Mouse (Mus musculus): Measurements from ENCODE around the gene Tppp.
"Not testable (repeated sequence)": the region's sequence is repeated elsewhere in the genome, so short reads cannot be mapped to it uniquely, and the experiment has no call there.

Tppp gene

DNA sequence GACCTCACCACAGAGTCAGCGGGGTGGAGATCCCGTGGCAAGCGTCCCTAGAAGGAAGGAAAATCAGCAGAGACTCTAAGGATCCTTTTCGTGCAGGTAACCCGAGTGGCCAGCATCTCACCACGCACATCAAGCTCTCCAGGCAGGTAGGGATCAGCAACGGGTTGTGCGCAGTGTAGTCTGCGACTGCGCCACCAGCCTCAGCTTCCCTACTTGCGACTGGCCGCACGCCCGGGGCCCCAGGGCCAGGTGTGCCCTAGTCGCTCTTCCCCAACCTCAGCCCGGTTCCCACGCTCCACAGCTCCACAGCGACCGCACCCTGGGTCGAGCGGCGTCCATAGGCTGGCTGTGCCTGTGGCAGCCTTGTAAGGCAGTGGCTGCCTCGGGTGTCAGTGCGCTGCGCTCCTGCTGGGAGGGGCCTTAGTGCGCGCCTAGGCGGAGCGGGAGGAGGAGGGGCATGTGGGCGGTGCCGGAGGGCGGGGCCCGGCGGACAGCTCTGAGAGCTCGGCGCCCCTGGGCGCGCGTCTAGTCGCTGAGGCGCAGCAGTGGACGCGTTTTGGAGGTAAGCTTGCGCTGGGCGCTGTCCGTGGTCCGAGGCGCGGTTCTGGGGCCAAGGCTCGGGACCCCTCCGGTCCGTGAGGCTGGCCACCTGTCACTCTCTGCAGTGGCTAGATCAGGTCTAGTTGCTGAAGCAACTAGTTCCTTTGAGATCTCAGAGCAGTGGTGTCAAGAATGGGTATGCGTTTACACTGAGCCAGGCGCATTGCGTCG lies at the start of gene Tppp:
TSS of gene Tppp (plus strand) at position 460 of the 771 bp plus-strand sequence.
- in situ Hi-C loops (cut with MboI) = no loop called here

- in situ Hi-C loops (cut with MboI) = no loop called here
Measured at GRCm38 (mm10) chr13:73960117-73960652, 49.0 kb upstream of the Tppp start.

DNA sequence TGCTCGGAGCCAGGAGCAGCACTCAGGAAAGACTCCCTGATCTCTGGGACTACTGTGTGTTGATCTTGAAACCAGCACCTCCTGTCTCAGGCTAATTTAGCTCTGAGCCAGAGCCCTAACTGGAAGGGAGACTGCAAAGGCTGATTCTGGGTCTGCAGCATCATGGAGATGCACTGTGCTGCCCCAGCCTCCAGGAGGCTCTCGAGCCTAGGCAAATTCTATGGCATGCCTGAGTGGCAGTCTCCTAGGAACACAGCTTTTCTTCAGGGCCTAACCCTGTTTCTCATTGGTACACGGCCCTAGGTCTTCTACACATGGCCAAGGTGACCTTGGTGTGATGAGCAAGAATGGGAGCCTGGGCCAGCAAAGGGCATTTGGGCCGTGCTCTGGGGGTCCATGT lies 48.0 kb upstream of the Tppp start:
- in situ Hi-C loops (cut with MboI) = no loop called here

DNA sequence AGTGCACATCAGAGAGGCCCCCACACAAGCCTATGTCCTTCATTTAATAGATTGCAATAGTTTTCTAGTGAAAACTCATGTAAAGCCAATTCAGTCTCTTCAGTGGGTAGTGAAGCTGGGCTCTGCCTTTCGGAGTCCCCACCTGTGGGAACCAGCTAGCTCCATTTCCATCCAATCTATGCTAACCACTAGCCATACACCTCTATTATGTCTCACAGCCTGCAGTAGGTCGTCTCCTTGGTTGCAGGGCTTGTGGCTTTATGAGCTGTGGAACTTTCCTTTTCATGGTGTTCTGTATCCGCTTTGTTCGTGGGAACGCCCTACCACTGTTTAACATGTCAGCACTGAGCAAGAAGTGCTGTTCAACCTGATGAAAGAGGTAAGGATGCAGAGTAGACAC lies 45.7 kb upstream of the Tppp start, which contains the start of gene Zdhhc11:
TSS of gene Zdhhc11 (plus strand) at position 301 of the 400 bp plus-strand sequence.
- in situ Hi-C loops (cut with MboI) = no loop called here

DNA sequence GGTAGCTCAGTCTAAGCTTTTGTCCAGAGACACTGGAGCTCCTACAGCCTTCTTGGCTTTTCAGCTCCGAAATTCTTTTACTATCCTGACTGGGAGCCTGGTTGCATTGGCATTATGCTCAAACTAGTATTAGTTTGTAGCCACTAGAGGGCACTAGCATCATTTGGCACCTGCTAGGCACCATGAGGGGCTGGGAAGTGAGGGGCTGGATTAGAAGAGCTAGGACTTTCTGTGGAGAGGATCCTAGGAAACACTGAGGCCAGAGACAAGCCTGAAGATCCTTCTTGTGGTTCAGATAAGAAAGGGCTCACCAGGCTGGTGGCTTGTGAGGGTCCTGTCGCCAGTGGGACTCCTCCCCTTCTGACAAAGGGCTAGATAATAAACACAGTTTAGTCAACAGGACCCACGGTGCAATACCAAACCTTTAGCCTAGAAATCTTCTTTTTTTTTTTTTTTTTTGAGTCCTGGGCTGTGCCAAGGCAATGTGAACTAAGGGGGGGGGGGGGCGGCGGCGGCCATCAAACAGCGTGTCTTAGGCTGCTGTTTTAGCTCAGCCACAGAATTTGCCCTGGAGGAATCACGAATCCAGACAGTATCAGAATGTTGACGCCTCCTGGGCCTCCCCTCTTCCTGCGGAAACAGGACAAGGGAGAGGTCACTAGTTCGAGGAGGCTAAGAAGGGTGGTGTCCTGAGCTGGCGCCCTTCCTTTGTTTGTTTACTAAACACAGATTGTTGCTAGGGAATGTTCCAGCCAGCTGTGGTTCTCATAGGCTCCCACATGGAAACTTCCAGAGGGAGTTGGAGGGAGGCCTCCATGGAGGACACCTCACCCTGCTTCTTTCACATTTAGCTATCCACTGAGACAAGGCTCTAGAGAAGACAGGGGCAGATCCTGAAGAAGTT lies 38.4 kb upstream of the Tppp start:
- in situ Hi-C loops (cut with MboI) = no loop called here

GRCm38 (mm10) chr13:73974523-73974922 lies 34.7 kb upstream of the Tppp start:
- in situ Hi-C loops (cut with MboI) = no loop called here

DNA sequence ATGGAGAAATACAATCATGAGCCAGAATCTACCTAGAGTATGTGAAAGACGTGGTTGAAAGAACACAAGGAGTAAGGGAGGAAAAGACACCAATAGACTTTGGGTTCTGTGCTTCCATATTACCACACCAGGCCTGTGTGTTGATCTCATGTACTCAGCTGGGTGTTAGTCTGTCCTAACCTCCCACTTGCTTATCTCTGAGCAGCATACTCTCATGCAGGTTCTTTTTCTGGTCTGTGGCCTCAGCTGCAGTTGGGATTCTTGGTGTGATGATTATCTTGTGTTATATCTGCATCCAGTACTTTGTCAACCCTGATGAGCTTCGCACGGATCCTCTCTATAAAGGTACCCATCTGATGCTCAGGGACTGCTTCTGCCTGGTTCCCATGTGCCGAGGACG lies 32.3 kb upstream of the Tppp start:
- in situ Hi-C loops (cut with MboI) = no loop called here

GRCm38 (mm10) chr13:73990325-73990724 lies 18.9 kb upstream of the Tppp start:
- in situ Hi-C loops (cut with MboI) = no loop called here

DNA sequence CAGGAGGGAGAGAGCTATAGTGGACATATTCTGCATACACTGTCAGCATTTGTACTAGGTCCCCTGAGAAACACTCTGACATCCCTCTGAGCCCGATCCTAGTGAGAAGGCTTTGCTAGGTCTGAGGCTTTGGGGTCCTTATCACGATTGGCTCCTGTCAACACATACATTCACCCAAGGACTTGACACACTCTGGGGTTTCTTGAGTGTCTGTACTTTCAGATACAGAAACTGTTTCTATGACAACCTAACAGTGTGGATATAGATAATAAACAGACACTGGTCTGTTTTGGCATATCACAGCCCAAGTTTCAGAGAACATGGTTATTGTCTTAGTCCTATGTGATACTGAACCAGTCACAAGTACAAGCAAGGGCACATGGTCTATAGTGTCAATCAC lies 18.4 kb upstream of the Tppp start:
- in situ Hi-C loops (cut with MboI) = no loop called here

GRCm38 (mm10) chr13:73991267-73991666 lies 17.9 kb upstream of the Tppp start:
- in situ Hi-C loops (cut with MboI) = no loop called here

DNA sequence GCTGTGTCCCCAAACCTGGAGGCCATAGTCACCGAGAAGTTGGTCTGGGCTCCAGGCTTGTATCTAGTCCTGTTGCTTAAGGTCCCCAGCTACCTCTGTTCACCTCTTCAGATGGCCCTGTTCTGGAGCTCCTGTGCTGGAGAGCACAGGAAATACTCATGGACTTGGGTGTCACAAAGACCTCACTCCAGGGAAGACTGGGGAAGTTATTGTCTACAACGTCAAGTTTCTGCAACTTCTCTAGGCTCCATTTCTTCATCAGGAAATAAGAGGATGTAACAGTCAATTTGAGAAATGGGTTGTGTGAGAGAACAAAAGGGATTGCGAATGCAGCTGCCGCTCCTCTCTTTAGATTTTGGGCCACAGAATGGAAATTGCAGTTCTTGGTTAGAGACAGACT lies 12.8 kb upstream of the Tppp start:
- in situ Hi-C loops (cut with MboI) = no loop called here

DNA sequence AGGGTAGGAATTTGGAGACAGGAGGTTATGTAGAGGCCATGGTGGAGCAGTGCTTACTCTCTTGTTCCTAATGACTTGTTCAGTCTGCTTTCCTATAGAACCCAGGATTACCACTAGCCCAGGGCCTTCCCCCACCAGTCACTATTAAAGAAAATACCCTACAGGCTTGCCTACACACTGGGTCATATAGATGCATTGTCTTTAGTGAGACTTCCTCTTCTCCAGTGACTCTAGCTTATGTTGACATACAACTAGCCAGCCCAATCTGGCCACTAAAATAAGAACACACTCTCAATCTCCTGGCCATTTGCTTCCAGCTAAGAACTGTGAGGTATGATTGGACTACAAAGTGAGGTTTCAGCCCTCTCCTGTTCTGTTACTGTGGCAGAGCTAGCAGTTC lies 8.7 kb upstream of the Tppp start:
- in situ Hi-C loops (cut with MboI) = no loop called here

GRCm38 (mm10) chr13:74000961-74001360 lies 8.2 kb upstream of the Tppp start:
- in situ Hi-C loops (cut with MboI) = no loop called here

DNA sequence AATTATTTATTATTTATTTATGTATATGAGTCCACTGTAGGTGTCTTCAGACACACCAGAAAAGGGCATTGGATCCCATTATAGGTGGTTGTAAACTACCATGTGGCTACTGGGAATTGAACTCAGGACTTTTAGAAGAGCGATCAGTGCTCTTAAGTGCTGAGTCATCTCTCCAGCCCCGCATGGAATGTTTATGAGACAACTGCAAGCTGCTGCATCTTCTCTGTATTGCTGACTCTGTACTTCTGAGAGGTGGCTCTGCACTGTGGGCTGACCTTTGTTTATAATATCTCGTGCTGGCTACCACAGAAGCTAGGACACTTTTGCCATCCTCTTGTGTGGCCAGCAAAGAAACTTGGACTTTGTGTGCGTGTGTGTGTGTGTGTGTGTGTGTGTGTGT lies 7.7 kb upstream of the Tppp start:
- in situ Hi-C loops (cut with MboI) = no loop called here

GRCm38 (mm10) chr13:74006881-74007280 lies 2.3 kb upstream of the Tppp start:
- in situ Hi-C loops (cut with MboI) = not testable (repeated sequence)

GRCm38 (mm10) chr13:74008216-74008615 lies 991 bp upstream of the Tppp start:
- in situ Hi-C loops (cut with MboI) = not testable (repeated sequence)

- in situ Hi-C loops (cut with MboI) = no loop called here
Measured at GRCm38 (mm10) chr13:74009791-74010614, 796 bp downstream of the Tppp start.

DNA sequence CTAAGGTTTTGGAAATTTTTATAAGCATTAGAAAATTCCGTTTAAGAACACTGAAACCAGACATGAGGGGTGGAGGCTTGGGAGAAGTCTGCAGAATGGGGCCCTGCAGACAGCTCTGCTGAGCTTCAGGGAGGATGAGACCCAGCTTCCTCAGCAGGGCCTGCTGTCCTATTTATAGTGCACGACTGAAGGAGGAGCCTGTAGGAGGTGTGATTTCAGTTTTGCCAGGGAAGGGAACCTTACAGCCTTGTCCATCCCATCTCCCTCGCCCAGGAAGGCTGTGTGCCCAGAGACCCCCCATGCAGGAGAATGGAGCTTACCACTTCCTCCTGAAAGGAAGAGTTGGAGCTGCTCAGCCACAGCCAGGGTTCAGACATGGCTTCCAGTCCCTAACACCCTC lies 1.5 kb downstream of the Tppp start:
- in situ Hi-C loops (cut with MboI) = no loop called here

GRCm38 (mm10) chr13:74015908-74016307 lies 6.7 kb downstream of the Tppp start:
- in situ Hi-C loops (cut with MboI) = no loop called here

DNA sequence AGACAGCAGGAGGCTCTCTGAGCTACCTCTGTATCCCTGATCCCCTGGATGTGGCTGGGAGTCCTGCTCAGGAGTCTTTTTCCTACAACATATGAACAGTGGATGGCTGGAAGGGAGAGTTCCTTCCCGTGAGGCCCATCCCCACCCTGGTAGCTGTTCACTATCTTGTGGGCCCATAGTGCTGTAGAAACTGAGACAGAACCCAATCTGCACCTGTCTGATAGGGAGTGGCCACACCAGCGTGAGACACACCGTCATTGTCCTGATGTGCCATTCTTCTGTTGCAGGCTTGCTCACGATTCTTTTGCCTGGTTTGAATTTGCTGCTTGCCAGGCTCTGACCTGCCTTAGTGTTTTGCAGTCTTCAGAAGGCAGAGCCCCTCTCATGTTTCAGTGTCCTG lies 8.2 kb downstream of the Tppp start:
- in situ Hi-C loops (cut with MboI) = no loop called here

- in situ Hi-C loops (cut with MboI) = not testable (repeated sequence)
Measured at GRCm38 (mm10) chr13:74019006-74019405, 9.8 kb downstream of the Tppp start.
